Mouse (Mus musculus) urinary bladder, adult 18-20 months (tissue): ENCODE results near the gene Olfr653.

ENCODE experiments used
- DNase-seq, 2 experiments: peaks; one replicate each; pipeline ENCODE4 v3.0.0; 2022; ENCODE audit warnings: low spot score in 2 of 2, mixed read lengths in 2 of 2

Gene Olfr653

DNA sequence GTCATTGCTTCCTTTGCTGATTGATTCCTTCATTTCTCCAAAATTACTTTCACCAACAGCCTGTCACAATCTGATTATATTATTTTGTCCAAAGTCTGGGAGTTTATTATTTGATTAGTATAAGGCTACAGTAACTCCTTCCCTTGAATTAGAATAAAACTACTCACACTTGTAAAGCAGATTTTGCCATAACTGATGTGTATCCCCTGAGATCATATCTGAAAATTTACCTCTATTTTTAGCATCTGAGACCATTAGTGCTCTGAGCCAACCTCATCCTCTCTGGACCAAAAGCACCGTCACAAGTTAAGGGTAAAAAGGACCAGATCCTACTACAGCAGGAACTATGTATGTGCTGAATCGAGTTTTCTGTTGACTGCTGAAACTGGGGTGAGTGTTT lies at the start of gene Olfr653:
Olfr653 (plus strand) TSS at position 301 of the 400 bp plus-strand sequence.
- no peak for DNase-seq

DNA sequence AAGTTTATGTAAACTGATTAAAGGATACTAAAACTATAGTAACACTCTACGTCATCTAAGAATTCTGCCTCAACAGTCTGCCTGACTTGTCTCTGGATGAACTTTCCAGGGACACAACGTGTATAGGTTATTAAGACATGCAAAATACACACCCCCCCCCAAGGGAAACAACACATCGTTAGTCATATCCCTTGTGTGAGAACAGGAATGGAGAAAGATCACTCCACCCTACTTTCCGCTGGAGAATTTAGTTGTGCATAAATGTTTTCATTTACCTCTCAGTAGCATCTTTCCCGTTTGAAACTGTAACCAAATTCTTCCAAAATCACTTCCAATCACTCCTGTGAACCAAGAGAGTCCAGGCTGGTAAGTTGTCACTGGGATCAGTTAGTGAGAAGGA lies 27.3 kb upstream of the Olfr653 start, which contains the start of gene Olfr651:
Olfr651 (plus strand) TSS at position 301 of the 400 bp plus-strand sequence.
- no peak for DNase-seq

DNA sequence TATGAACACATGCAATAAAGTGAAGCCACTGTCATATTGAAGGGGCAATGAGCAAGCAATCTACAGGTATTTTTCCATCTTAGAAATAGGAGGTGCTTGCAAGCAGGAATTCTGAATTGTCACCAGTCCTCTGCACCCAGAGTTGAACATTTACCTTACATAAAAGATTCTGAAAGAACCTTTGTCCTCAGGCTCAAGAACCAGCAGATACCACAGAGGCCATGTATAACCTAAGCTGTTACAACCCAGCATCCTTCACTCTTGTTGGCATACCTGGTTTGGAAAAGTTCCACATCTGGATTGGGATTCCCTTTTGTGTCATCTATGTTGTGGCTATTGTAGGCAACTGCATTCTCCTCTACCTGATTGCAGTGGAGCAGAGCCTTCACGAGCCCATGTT lies 24.4 kb upstream of the Olfr653 start:
- no peak for DNase-seq

DNA sequence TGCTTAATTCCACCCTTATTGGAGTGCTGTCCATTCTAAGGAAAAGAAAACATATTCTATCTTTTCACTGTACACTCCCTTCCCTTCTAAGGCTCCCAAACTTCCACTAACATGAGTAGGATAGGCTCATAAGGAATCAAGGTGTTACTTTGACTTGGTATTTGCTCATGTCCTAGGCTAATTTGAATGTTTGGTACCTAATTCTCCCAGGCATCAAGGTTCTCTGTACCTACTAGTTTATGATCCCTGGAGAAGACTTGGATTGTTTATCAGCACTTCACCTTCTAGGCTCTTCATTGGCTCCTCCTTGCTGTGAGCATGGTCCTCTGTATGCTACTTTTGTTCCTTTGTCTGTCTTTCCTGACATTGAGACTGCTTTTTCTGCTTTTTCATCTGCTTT lies 16.5 kb upstream of the Olfr653 start, which contains the start of gene Olfr652:
Olfr652 (plus strand) TSS at position 301 of the 400 bp plus-strand sequence.
- no peak for DNase-seq

DNA sequence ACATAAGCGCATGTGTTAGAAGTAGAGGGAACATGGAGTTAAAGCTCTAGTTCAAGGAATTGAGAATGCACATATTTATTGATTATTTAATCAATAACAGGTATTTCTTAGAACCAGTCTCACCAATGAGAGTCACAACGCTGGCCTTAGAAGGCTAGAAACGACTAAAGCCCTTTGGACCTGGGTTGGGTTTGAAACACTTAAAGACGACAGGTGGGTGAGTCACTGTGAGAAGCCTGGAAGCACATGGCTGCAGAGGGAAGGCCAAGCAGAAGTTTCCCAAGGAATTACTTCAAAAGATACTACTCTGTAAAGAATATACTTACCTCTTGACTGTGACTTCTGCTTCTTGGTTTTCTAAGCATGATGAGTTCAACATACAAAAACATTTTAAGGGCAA lies 3.7 kb downstream of the Olfr653 start:
- DNase-seq = no peak

DNA sequence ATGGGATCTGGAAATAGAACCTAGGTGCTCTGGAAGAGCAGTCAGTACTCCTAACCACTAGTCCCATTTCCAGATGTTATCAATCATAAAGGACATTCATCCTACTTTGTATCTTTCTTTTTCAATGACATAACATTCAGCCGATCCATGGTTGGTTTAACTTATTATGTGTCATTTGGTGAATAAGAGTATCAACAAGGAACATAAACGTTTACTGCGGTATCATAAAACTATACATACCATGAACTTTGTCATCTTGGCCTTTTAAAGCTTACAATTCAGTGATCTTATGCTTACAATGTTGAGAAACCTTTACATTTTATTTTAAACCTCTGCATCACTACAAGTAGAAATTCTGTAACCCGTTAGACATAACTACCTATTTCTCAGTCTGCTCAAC lies 4.3 kb downstream of the Olfr653 start:
- no peak for DNase-seq

DNA sequence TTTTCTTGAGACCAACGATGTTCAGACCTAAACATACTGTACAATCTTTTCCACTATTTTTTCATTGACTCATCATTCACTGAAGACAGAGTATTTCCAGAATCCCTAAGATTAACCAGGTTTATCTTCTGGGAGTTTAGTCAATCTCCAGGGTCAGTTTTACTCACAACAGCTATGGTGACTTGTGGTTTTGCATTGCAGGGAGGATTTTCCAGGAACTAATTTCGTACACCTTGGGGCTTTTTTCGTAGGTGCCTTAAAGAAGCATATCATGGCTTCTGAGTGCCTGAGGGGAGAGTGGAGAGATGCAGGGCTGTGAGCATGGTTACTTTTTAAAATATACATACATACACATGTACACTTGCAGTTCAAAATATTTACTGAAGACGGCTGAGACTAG lies 9.6 kb downstream of the Olfr653 start, which contains the start of gene Olfr654:
Olfr654 (plus strand) TSS at position 301 of the 400 bp plus-strand sequence.
- no peak for DNase-seq

DNA sequence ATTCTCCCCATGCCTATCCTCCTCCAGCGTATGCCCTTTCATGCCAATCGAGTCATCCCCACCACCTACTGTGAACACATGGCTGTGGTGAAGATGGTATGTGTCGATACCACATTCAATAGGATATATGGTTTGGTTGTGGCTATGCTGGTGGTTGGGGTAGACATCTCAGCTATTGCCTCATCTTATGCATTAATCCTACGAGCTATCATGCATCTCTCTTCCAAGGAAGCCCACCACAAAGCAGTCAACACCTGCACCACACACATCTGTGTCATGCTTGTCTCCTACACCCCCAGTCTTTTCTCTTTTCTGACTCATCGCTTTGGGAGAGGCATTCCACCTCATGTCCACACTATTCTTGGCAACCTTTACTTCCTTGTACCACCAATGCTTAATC lies 11.2 kb downstream of the Olfr653 start:
- DNase-seq = no peak

DNA sequence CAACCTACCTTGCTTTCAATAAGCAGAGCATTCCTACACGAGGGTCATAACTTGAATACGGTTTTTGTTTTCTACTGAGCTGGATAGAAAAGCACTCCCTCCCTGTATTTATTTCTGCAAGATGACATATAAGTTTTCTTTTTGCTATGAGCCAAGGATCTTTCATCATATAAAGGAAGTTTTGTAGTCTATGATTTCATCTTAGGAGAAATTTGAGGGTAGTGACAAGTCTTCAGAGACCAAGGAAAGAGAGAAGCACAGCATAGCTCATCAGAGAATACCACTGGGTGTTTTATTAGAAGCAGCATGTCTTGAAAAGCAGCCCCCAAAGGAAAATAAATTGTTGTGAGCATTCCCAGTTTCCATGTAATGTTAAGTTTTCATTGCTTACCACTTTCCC lies 24.6 kb downstream of the Olfr653 start, which contains the start of gene Olfr655:
Olfr655 (minus strand) TSS at position 101 of the 400 bp plus-strand sequence.
- DNase-seq = no peak

DNA sequence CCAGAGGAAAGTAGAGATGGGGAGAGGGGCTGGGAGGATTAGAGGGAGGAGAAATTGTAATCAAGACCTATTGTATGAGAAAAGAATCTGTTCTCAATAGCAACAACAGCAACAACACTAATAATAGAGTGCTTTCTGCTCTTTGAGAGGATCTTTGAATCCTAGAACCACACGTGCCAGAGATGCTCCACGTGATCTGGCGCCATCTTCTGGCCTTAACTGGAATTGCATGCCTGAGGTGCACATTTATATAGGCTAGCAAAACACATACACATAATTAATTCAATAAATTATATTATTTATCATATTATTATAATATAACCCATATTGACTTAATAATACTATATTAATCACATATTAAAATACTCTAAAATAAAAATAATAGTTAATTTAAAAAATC lies 26.1 kb downstream of the Olfr653 start:
- peak in 1 of 2 experiments; percentile 5 for DNase-seq

DNA sequence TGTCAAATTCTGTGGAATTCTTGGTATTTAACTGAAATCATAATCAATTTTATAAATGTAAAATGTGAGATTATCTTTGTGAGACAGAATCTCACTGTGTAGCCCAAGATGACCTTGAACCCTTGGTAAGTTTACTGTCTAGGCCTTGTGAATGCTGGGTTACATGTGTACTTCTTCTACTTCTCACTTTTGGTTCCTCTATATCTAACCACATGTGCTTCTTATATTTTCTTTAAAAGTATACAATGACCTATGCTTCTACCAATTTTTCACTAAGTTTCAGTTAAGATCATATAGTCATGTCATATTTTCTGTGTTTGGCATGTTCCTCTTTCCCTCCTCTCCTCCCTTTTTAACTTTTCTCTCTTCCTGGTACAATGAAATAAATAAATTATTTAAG lies 27.6 kb downstream of the Olfr653 start:
- DNase-seq = no peak

DNA sequence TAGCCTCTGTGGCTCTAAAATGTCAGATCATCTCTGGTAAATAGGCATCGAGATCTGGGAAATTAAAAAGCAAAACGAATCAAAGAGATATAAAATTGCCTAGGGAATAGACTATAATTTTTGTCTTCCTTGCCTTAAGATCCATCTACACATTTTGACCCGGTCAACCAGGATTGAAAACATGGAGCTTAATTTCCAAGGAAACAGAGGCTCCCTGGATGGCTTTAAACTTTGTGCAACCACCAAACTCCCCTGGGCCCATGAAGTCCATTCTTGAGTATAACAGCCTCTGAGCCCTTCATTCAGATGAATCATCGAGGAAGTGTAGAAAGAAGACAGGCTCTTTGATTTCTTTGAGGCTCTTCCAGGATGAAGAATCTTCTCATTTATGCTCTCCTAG lies 36.5 kb downstream of the Olfr653 start, which contains the start of gene Olfr656:
Olfr656 (plus strand) TSS at position 301 of the 400 bp plus-strand sequence.
- DNase-seq = no peak

DNA sequence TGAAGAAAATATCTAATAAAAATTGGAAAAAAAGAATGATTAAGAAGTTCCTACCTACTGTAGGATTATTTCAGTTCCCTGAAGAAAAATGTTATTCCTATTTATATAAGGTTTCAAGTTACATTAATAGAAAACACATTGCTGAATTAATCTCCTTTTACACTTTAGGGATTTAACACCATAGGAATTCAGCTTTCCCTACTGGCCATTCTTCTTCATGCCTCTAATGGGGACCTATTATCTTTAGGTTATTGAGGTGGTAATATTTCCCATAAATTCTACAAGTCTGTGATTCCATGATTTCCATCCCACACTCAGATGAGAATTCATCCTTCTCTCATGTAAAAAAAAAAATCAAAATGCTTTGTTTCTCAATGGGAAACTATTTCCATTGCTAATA lies 47.4 kb downstream of the Olfr653 start, which contains the start of gene Olfr657:
Olfr657 (plus strand) TSS at position 301 of the 400 bp plus-strand sequence.
- no peak for DNase-seq
